Comparison of ENCODE assay signal across 9 mouse cellular contexts in the genomic region with DNA sequence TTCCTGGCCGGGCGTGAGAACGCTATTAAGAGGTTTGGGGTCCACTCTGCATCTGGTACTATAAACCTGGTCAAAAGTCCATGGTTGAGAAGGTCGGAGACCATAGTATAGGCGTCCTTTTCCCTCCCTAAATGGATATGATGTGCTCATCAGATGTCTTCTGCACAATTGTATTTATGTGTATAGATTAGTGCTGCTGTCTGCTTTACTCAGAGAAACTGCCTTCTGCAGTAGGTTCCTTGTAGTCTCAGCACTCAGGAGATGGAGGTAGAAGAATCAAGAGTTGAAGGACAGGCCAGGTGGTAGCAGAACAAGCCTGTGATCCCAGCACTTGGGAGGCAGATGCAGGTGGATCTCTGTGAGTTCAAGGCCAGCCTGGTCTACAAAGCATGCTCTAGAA. TPM values are rescaled to one million over a fixed set of nuclear protein-coding genes. Genes with fewer than 3 reads are reported as not detected.
DNase-seq lines count a peak whose midpoint lies in the region; ATAC-seq and TF ChIP-seq lines count a peak whose summit lies in the region.
"Had no signal": no experiment of that assay in that cellular context is flagged by ENCODE, and none has a peak within 500 bp of the region (broad histone marks: within the 10 kb centered on the region; RNA-seq: fewer than 3 reads in every experiment).

No protein-coding gene starts in this region.

- 0 out of 2 replicates have a peak overlapping the region, but pooled peaks have one; percentile 0 for H3K9ac ChIP-seq in limb, embryonic 13.5 days
- no peak overlapping the region for H3K9ac ChIP-seq in neural tube, embryonic 15.5 days (replicated peaks)

- peak overlapping the region; percentile 55 for H3K4me3 ChIP-seq in cerebellum, adult 2 months (replicated peaks; ENCODE audit: insufficient read depth, low read depth, low read length)
- peak overlapping the region; percentile 46 for H3K4me3 ChIP-seq in limb, embryonic 13.5 days
- H3K4me3 ChIP-seq in neural tube, embryonic 15.5 days (replicated peaks): peak overlapping the region; percentile 40
- H3K4me3 ChIP-seq: erythroblast, embryonic 14.5 days had no signal

- 1% methylated on average over 5 of the region's 5 CpGs for WGBS in cerebellum, adult 2 months
- 4% methylated on average over 5 of the region's 5 CpGs for WGBS in limb, embryonic 13.5 days
- 6% methylated on average over 5 of the region's 5 CpGs for WGBS in neural tube, embryonic 15.5 days

- no peaks in the 10 kb centered on the region for H3K4me1 ChIP-seq in cerebellum, adult 2 months (ENCODE audit: control insufficient read depth, insufficient read depth, low read length)
- H3K4me1 ChIP-seq in limb, embryonic 13.5 days: peaks cover 11% of the 10 kb centered on the region
- peaks cover 4% of the 10 kb centered on the region; the same call in 1 of the 2 replicates for H3K4me1 ChIP-seq in neural tube, embryonic 15.5 days

- no peaks in the 10 kb centered on the region for H3K36me3 ChIP-seq in limb, embryonic 13.5 days
- H3K36me3 ChIP-seq in neural tube, embryonic 15.5 days: no peaks in the 10 kb centered on the region

- peak overlapping the region; percentile 78; the same call in 1 of the 2 replicates for H3K27ac ChIP-seq in cerebellum, adult 2 months (ENCODE audit: insufficient read depth, low read length)
- H3K27ac ChIP-seq in limb, embryonic 13.5 days: peak overlapping the region; percentile 34; the same call in 1 of the 2 replicates
- H3K27ac ChIP-seq in neural tube, embryonic 15.5 days (replicated peaks): no peak overlapping the region

- ATAC-seq in limb, embryonic 13.5 days (ENCODE audit: low FRiP score, low read depth): no peak
- peak; percentile 59; the same call in 1 of the 2 replicates for ATAC-seq in neural tube, embryonic 15.5 days (ENCODE audit: low FRiP score)

- H3K4me2 ChIP-seq in limb, embryonic 13.5 days (replicated peaks): peak overlapping the region; percentile 57
- peak overlapping the region; percentile 58 for H3K4me2 ChIP-seq in neural tube, embryonic 15.5 days

- no peaks in the 10 kb centered on the region for H3K9me3 ChIP-seq in limb, embryonic 13.5 days
- no peaks in the 10 kb centered on the region for H3K9me3 ChIP-seq in neural tube, embryonic 15.5 days (replicated peaks)

- intact Hi-C loops in left cerebral cortex, postnatal 4 days (cut with DNase I): loop anchor here (5.0 kb wide), 1 partner anchor 603 kb away; no protein-coding TSS in a partner anchor
- intact Hi-C loops in gastrocnemius, postnatal 36 days (cut with DNase I): no loop called here

- no peak for TF ChIP-seq POLR2A in cerebellum, adult 2 months (IDR thresholded peaks at IDR 0.05; ENCODE audit: borderline replicate concordance, insufficient read depth, low read length)

- no peaks in the 10 kb centered on the region for H3K27me3 ChIP-seq in cerebellum, adult 2 months (ENCODE audit: control insufficient read depth, insufficient read depth, low read length)
- H3K27me3 ChIP-seq in limb, embryonic 13.5 days: no peaks in the 10 kb centered on the region
- H3K27me3 ChIP-seq in neural tube, embryonic 15.5 days (replicated peaks): no peaks in the 10 kb centered on the region

- DNase-seq in cerebellum, adult 2 months: peak in 1 of 2 experiments; percentile 18
- DNase-seq in cerebellum, postnatal 36 days: no peak
- peak; percentile 19 for DNase-seq in thymus, postnatal 25 days
- DNase-seq in thymus, adult 18-20 months: no peak
- no peak for DNase-seq in left cerebral cortex, postnatal 4 days
- DNase-seq in gastrocnemius, postnatal 36 days: no peak

- TF ChIP-seq CTCF in cerebellum, adult 2 months (IDR thresholded peaks at IDR 0.05; ENCODE audit: borderline replicate concordance, insufficient read depth, low read depth, low read length): no peak

RNA-seq across cellular contexts. Expression of a gene that starts 22.6 kb away (rescaled TPM):
- polyA plus RNA-seq in cerebellum, adult 2 months (2012; rRNA removed): 4.9 and 5.4 TPM in 2 replicates
- polyA plus RNA-seq in limb, embryonic 13.5 days (2015; fragmentation: Nextera tagmentation; extraction: Ambion mirVana): 36.4 and 44.6 TPM in 2 replicates
- 4.1 and 7.3 TPM in 2 replicates for polyA plus RNA-seq in neural tube, embryonic 15.5 days (2015; fragmentation: Nextera tagmentation; extraction: Ambion mirVana)
- total RNA-seq in left cerebral cortex, postnatal 4 days (2021): 1 to 10 TPM; 5.7 to 6.3 TPM
- total RNA-seq in gastrocnemius, postnatal 36 days (2021): 1 to 10 TPM; 8.6 to 9.4 TPM
